Mouse (Mus musculus): ENCODE results near the gene Miip.
A peak's percentile ranks its signal among the peaks of the same experiment; 100 is the strongest.
"Not testable (repeated sequence)": the region's sequence is repeated elsewhere in the genome, so short reads cannot be mapped to it uniquely, and the experiment has no call there.

The Miip gene

DNA sequence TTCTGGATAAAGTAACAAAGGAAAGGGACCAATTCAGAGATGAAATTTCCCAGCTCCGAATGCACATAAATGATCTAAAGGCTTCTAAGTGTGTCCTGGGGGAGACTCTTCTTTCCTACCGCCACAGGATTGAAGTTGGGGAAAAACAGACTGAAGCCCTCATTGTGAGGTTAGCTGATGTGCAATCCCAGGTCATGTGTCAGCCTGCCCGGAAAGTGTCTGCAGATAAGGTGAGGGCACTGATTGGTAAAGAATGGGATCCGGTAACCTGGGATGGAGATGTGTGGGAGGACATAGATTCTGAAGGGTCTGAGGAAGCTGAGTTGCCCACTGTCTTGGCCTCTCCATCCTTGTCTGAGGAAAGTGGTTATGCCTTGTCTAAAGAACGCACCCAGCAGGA, 622 bp upstream of the Miip start:
- DNase-seq (ENCODE audit: low spot score), result no peak

DNA sequence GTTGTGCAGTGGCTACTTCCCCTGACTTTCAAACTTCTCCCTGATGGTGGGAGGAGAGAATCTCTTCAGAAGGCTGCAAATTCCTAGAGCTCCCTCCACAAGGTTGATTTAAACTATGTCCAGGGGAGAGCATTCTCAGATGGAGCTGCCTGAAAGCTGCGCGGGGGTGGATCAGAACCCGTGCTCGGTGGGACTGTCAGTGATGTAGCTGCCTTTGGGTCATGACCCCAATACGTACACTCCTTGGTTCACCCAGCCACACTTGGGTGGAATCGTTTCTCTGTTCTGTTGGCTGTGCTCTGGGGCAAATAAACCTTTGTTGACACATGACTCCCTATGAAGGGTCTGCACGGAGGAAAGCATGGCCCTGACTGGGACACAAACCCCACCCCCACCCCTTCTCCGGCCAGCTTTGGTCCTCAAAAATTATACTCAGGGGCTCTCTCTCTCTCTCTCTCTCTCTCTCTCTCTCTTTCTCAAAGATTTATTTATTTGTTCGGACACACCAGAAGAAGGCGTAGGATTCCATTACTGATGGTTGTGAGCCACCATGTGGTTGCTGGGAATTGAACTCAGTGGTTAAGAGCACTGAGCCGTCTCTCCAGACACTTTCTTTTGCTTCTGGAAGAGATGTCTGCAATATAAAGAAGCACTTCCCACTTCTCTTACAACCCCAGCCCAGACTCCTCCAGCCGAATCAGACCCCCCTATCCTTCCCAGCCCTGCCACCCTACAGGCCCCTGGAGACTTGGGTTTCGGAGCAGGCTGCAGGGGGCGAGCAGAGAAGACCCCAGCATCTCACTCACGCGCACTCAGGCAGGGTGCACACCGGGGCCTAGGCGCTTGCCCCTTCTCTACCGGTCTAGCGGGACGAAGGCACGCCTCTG, 810 bp downstream of the Miip start:
- DNase-seq (ENCODE audit: low spot score), result no peak

DNA sequence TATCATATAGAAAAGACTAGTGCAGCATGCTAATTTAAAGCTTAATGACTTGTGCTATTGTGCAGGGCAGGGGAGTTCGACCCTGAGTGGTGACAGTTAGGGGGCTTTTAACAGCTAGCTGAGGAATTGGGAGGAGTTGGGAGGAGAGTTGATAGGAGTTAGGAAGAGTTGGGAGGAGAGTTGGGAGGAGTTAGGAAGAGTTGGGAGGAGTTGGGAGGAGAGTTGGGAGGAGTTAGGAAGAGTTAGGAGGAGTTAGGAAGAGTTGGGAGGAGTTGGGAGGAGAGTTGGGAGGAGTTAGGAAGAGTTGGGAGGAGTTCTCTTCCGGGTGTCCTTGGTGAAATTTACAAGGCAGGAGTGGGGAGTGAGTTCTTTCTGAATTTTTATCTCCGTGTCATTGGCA, 1.8 kb downstream of the Miip start:
- DNase-seq (ENCODE audit: low spot score), result not testable (repeated sequence)

DNA sequence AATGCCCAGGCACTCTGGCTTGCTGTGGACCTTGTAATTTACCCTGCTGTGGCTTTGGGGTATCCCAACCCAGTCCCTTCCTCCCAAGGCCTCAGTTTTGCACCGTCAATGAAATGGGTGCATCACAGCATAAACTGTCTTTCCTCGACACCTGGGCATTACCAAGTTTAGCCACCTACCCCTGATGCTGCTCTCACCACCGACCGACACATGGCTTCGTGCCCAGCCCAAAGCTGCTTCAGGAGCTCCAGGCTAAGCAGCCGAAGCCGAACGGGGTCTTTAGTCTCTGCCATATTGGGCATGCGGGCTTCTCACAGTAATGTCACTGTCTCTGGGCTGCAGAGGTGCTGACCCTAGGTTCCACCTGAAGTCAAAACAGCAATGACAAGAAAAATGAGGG, 2.6 kb downstream of the Miip start:
- DNase-seq (ENCODE audit: low spot score), result no peak

DNA sequence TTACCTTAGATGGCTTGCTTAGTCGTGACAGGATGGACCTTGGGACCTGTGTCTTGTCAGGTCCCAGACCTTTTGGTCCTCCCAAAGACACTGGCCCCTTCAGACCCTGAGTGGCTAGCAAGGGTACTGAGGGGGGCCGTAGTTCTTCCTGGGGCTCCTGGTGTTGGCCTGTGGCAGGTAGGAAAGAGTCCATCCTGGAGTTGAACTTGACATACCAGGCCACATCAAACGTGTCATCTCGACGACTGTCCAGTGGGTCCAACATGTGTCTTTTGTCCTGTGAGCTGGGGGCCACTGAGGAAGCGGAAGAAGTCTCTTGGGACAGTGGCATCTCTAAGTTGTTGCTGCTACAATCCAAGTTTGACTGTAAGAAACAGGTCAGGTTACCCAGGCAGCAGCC, 3.0 kb downstream of the Miip start:
- no peak for DNase-seq (ENCODE audit: low spot score)

DNA sequence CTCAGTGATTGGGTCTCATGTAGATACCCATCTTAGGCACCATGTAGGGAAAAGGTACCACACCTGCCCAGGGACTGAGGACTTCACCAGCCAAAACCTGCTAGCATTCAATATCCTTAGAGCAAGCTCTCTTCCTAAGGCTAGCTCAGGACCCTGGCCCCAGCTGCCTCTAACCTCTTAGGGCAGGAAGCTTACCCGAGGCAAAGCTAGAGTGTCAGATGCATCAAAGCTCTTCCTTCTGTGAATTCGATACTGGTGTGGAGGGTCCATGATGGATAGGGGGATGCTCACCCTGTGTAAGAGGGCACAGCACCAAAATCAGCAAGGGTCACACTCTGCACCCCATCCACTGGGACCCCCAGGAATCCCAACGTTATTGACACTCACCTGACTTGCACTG, 6.6 kb downstream of the Miip start:
- DNase-seq (ENCODE audit: low spot score), result no peak

DNA sequence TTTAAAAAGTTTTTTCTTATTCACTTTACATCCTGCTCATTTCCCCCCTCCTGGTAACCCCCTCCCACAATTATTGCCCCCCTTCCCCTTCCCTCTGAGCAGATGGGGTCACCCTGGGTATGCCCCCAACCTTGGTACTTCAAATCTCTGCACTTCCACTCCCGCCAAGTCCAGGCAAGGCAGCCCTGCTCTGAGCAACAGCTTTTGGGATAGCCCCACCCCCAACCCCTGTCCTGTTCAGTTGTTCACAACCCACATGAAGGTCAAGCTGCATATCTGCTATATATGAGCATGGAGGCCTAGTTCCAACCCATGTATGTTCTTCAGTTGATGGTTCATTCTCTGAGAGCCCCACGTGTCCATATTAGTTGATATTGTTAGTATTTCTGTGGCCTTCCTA, 17.8 kb downstream of the Miip start:
- no peak for DNase-seq (ENCODE audit: low spot score)

DNA sequence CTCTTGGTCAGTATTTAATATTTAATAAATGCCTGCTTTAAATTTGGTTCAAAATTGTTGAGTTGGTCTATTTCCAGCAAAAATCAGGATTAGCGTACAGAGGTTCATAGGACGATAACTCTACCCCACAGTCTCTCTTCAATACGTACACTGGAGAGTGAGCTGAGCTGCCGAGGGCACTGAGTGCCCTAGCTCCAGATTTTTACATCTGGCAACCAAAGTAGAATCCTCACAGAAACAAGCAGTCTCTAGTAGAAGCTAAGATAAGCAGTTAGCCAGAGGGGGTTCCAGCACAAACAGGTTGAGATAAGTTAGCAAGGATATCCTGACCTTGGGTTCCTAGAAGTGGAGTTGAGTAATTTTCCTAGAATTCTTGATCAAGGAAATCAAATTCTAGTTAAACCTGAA, 20.0 kb downstream of the Miip start:
- peak; percentile 83 for DNase-seq (ENCODE audit: low spot score)

DNA sequence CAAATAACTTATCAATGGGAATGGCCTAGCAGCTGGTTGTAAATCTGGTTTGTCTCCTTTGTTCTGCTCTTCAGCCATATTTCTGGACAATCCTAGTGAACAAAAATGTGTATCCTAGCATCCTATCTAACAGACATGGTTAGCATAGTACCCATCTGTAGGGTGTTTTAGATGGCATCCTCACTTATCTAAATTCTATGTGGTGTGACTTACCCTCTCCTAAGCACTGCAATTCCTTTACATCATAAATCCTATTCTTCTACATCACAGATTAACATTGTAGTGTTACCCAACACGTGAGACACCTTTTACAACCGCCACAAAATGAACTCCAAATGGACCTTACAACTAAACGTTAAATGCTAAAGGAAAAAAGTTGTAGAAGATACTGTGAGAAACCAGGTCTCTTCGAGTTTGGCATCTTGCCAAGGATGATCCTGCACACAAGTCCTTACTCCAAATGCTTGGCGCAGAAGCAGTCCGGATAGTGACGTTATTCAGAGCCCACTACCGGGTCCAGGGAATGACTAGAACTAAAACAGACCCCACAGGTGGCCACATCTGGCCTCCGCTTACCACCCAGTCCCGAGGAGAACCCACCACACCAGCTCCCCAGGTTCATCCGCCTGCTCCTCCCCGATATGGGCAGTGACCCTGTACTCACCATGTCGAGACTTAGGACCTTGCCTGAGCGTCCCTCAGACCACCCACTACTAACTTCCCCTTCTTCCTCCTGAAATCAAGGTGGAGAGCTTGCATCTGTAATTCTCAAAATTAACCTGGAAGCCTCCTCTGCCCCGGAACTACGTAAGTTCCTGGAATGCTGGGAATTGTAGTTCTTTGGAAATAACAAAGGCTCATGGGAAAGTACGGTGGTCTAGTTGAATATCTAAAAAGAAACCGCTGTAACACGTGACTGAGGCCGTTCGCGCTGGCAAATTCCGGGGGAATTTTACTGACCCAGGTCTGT, 20.7 kb downstream of the Miip start, which contains the start of gene Zfp933:
Zfp933 (minus strand) TSS at position 753 of the 970 bp plus-strand sequence.
- peak; percentile 83 for DNase-seq (ENCODE audit: low spot score)

DNA sequence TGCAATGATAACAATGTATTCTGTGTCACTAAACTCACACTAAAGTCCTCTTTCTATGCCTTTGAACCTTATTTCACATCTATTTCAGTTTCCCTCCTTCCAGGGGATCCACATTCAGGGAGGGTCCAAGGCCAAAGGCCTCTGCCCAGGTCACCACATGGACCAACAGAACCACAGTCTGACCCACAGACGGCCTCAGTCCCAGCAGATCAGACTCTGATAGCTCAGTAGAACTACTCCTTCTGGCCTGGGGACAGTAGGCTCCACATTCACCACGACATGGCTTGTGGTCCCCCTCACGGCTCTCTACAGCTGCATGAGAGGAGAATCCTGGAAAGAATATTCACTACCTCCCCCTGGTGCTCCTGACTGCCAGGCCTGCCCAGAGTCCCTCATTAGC, 25.7 kb downstream of the Miip start:
- no peak for DNase-seq (ENCODE audit: low spot score)

DNA sequence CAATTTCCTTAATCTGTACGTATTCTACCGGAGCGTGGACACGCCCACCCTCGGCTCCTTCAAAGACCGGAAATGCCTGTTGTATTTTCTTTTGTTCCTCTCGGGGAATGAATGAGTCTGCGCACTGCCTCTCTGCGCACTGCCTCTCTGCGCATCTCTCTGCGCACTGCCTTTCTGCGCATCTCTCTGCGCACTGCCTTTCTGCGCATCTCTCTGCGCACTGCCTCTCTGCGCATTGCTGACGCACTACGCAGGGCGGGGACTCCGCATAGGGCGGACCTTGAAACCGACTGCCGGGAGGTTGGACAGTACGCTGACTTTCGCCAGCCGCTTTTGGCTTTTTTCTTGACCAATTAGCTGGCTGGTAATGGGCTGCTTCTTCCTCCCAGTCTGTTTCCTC, 29.3 kb downstream of the Miip start:
- DNase-seq (ENCODE audit: low spot score), result not testable (repeated sequence)

DNA sequence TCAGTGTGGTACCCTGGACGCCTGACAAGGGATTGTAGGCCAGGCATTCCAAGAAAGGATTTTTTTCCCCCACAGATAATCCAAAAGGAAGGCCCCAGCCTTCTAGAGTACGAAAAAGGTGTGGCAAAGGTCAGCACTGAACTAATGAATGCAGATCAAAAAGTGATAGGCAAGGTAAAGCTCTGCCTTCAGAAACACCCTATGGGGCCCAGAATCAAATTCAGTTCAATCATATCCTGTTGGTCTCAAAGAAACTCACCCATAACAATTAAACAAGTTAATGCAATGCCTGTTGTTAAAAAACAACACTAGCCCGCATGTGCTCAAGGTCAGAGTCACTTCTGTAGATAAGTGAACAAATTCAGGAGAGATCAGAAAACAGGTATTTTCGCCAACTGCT, 44.2 kb downstream of the Miip start:
- no peak for DNase-seq (ENCODE audit: low spot score)

DNA sequence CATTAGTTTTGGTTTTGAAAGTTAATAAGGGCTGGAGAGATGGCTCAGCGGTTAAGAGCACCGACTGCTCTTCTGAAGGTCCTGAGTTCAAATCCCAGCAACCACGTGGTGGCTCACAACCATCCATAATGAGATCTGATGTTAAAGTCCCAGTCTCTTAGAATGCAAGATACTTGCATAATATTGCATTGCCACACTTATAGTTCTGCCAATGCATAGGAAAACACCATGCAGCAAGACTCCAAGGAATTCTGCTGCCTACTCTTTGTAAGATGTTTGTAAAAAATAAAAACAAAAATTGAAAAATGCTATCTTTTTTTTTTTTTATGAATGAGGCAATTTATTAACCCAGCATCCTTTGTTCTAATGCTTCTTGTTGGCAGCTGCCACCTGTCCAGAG, 47.2 kb downstream of the Miip start:
- DNase-seq (ENCODE audit: low spot score), result not testable (repeated sequence)

DNA sequence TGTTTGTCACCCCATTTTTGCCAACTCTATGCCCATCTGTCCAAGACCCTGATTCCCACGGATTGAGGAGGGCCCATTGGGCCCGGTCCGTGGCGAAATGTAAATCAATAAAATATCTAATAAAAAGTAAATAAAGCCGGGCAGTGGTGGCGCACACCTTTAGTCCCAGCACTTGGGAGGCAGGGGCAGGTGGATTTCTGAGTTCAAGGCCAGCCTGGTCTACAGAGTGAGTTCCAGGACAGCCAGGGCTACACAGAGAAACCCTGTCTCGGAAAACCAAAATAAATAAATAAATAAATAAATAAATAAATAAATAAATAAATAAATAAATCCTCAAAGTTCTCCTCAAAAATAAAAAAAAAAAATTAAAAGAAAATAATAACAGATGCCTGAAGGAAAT, 49.0 kb downstream of the Miip start:
- not testable (repeated sequence) for DNase-seq (ENCODE audit: low spot score)

DNA sequence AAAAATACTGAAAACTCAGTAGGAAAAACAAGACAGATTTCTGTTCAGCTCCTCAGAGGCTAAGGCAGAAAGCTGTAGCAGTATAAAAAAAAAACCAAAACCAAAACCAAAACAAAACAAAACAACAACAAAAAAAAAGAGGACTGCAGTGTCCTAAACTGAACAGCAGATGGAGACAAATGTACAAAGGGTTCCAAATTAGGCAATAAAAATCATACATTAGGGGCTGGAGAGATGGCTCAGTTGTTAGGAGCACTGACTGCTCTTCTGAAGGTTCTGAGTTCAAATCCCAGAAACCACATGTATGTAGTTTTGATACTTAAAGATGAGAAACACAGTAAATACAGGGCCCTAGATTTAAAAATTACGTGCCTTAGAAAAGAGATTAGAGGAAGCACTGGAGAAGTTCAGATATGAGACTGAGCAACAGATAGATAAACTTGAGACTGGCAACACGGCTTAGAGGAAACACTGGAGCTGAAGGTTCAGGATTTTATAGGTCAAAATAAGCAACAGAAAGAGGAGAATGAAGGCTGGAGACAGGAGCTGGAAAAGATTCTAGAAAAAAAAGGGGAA, 53.9 kb downstream of the Miip start:
- peak; percentile 51 for DNase-seq (ENCODE audit: low spot score)

DNA sequence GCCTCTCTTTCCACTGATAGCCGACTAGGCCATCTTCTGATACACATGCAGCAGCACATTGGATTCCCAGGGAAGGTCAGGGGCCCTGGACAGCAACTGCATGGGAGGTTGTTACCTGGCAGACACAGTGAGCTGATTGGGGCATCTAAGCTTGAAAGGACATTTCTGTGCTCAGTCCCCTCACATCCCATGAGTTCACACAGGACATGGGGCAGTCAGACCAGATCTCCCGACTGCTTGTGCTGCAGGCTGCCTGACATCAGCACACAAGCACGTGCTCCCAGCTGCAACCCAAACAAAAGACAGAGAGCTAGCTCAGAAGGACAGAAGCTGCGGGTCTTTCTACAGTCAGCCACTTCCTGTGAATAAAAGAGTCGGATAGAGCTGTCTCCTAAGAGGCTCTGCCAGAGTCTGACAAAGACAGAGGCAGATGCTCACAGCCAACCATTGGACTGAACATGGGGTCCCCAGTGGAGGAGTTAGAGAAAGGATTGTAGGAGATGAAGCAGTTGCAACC, 55.3 kb downstream of the Miip start:
- DNase-seq (ENCODE audit: low spot score), result no peak
